Mouse (Mus musculus) adrenal gland, adult 18-20 months (tissue): ENCODE results near the gene Ntm. TPM values are rescaled to one million over a fixed set of nuclear protein-coding genes. Genes with fewer than 3 reads are reported as not detected.

Experiments used
- DNase-seq, 2 experiments: peaks; one replicate each; pipeline ENCODE4 v3.0.0; 2021 to 2022; ENCODE audit warnings: low spot score in 2 of 2
- total RNA-seq, 2 experiments: library from RNA; stranded (reverse); gene quantifications; 1 replicate in 1 of 2; 2 replicates in 1 of 2; pipeline ENCODE4 v1.2.3; 2021

Ntm gene
- total RNA-seq, 2 experiments from 2014 or later: 0.54 to 0.60 TPM

DNA sequence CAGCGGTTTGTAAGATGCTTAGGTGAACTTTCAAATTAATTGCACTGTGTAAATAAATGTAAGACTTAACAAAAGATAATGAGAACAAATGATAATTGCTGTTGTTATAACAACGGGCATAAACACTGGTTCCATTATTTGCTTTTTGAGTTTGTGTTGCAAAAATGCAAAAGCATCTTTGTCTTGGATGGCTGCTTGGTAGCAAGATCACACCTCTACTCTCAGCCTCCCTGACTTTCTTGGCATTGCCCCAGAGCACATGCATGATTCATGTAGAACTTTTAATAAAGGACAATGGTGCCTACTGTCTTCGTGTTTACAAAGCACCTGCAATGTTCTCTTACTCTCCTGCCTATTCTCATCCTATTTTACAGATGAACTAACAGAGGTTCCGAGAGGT is 875.3 kb downstream of the Ntm start:
- no peak for DNase-seq

GRCm38 (mm10) chr9:29087171-29087570 is 875.8 kb downstream of the Ntm start:
- DNase-seq: no peak

GRCm38 (mm10) chr9:29075924-29076577 is 886.9 kb downstream of the Ntm start:
- no peak for DNase-seq

GRCm38 (mm10) chr9:29075243-29075642 is 887.7 kb downstream of the Ntm start:
- no peak for DNase-seq

GRCm38 (mm10) chr9:29074494-29074893 is 888.4 kb downstream of the Ntm start:
- no peak for DNase-seq

GRCm38 (mm10) chr9:29071997-29072396 is 890.9 kb downstream of the Ntm start:
- DNase-seq: no peak

DNA sequence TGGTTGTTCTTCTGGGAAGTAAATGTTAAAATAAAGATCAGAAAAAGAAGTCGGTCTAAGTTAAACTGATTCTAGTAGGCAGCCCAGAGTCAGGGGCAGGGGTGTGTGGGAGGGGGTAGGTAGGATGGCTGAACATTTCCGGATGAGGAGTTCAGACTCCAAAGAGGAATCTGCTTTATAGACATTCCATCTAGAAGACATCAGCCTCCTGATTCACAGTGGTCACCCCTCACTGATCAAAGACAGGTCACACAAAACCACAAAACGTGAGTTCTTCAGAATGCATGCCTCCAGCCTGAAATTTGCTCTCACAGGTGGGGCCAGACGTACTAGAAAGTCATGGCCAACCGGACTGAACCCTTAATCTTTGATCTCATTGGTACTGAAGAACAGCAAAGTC is 895.4 kb downstream of the Ntm start:
- DNase-seq: no peak

- DNase-seq: no peak
Observed at GRCm38 (mm10) chr9:29060293-29060692, 902.6 kb downstream of the Ntm start.

DNA sequence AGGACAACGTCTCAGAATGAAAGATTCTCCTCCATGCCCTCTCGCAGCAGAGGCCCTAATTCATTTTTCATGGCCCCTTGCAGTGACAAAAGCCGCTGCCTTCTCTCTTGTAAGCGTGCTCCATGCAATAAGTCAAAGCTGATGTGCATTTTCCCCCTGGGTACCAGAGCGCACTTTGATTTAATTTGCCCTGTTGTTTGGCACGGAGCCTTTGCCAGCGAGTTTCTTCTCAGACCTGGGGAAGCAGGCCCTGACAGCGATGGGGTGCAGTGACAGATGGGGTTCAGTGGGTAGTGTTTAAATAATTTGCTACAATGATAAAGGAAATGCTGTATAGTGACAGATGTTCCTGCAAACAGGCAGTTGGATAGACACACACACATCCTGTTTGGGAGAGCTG is 904.1 kb downstream of the Ntm start:
- DNase-seq: no peak

GRCm38 (mm10) chr9:29055637-29056036 is 907.3 kb downstream of the Ntm start:
- no peak for DNase-seq

DNA sequence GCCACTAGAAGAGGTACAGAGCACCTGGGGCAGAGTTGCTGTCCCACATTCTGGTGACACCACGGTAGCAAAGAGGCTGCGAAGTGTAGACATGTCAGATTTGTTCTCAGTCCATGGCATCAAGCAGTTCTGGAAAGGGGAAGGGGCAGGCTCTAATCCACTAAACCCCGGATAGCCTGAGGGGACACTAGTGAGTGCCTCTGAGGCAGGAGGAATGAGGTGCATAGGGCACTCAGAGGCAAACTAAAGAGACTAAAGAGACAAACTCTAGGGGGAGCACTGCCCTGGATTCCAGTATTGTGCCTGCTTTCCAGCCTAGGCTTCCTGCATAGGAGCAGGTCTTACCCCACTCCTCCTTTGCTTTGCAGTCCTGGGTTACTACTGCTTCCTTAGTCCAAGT is 926.5 kb downstream of the Ntm start:
- DNase-seq: no peak

- DNase-seq: no peak
Observed at GRCm38 (mm10) chr9:29036058-29036457, 926.9 kb downstream of the Ntm start.

DNA sequence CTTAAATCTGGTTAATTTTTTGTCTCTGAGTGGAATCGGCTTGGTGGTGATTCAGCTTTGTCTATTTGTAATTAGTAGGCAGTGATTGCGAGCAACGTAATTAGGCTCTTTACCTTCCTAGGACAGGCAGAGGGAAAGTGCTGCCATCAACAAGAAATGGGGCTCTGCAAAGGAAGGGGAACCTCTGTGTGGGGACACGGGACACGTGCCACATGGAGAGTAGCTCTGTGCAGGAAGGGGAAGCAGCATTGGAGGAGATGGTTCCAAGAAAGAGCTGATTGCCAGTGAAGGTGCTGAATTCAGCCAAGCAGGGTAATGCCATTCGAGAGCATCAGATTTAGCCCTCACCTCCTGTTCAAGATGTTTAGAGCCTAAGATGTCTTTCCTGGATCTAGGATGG is 936.5 kb downstream of the Ntm start:
- no peak for DNase-seq

- DNase-seq: no peak
Observed at GRCm38 (mm10) chr9:29025603-29026002, 937.3 kb downstream of the Ntm start.

- no peak for DNase-seq
Observed at GRCm38 (mm10) chr9:29025104-29025503, 937.8 kb downstream of the Ntm start.

DNA sequence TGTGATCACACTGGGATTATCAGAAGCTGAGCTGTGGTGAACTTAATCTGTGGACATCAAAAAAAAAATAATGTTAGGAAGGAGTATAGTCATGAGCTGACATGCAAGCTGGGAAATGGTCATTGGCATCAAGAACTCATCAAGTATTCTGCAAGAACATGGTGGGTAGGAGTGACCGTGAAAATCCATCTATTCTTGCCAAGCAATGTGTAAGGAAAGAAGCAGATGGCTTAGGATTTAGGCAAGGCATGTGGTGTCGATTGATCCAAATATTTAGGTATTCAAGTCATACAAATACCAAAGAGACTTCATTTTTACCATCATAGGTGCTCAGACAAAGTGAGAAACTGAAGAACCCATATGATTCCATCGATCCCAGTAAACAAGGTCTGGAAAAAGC is 946.1 kb downstream of the Ntm start:
- no peak for DNase-seq

DNA sequence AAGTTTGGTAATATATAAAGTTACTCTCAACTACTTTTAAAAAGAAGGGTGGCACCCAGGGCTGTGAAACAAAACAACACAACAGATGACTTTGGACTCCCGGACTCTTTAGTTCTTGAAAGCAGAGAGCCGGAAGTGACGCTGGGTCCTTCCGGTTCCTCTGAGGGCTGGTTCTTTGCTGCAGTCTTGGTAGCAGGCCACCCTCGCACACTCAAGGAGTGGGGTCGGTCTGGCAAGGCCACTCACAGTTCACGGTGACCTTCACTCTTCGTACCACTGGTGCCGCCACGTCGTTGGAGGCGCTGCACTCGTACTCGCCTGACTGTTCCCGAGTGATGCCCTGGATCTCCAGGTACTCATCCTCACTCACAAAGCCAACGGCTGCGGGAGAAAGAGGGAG is 949.1 kb downstream of the Ntm start:
- no peak for DNase-seq

GRCm38 (mm10) chr9:29012541-29012940 is 950.4 kb downstream of the Ntm start:
- DNase-seq: no peak

- no peak for DNase-seq
Observed at GRCm38 (mm10) chr9:29011476-29011875, 951.5 kb downstream of the Ntm start.

DNA sequence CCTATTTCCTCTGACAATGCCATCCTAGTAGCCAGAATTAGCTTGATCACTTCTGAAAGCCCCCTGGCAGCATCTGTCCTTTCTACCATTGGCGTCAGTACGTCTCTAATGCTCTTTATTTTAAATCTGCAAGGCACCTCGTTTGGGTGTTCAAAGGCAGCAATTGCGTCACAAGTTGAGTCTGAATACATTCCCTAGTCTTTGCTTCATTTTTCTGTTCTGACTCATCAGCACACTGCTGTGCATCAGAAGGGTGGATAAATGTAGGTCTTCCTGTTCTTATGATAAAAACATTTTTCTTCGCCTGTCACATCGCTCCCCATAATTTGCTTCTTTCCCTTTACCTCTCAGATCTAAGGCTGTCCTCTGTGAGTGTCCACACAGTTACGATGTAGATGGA is 958.4 kb downstream of the Ntm start:
- no peak for DNase-seq

- no peak for DNase-seq
Observed at GRCm38 (mm10) chr9:28999951-29000351, 963.0 kb downstream of the Ntm start.

DNA sequence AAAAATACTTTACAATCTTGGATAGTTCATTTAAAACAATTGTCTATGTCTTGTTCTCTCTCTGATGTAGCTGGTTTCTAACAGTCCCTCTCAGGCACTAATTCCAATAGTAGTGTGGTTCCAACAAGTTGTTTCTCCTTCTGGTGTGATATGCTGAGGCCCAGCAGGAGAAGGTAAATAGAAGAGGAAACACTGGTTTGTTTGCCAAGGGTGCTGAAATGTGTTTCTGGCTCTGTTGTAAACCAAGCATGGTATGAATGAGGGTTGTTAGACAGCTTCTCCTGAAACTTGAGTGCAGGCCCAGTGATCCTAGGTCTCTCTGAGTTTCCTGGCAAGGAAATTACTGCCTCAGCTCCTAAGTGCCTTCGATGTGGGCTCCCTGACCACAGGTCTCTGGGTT is 985.7 kb downstream of the Ntm start:
- DNase-seq: no peak

DNA sequence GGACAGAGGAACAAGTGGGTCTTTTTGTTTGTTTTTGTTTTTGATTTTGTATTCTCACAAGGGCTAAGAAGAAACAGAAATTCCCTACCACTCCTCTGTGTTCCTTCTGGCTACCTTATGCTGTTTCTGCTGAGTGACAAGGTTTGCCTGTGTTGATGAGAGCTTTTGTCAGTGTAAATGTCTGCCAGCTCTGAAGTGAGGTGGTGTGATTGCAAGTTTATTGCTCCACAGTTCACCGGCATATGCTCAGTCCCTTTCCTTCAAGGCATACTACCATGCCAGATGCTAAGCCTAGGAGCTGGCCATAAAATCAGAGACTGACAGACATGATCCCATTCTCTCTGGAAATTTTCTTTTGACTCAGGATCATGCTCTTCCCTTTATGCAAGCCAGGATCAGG is 993.5 kb downstream of the Ntm start:
- DNase-seq: no peak
